1 mouse cellular context compared by ENCODE assay signal in the genomic region with DNA sequence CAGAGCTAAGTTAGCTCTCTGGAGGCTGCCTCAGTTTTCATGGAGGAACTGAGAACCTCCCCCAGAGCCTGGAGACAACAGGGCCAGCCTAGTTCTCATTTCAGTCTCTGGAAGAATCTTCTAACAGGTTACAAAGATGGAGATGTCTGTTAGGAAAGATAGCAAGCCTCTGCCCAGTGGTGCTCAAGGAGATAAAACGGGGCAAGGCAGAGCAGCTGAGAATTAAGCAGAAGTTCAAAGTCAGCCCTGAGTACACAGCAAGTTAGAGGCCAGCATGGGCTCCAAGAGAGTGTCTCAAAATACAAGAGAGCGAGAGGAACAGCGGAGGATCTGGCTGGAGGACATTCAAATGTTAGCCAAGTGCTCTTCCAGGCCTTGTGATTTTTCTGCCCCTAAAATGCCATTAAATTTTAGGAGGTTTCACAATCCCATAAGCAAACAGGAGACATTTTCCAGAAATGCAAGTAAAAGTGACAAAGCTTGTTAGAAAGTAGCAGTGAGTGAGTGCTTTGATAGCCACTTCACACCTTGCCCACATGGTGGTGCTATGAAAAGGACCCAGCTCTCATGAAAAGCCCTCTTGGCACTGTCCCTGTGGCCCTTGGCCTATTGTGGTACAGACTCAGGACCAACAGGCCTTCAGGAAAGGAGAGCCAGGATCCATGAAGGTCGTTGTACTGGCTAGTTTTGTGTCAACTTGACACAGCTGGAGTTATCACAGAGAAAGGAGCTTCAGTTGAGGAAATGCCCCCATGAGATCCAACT.
A peak's percentile ranks its signal among the peaks of the same experiment; 100 is the strongest.
TF ChIP-seq lines count a peak whose summit lies in the region.

No protein-coding gene starts in this region.

TF ChIP-seq in MEL, 35 proteins besides CTCF, POLR2A, EP300 and RAD21:
- TF ChIP-seq GATA1 (IDR thresholded peaks at IDR 0.05; ENCODE audit: low read depth, low read length) (peak; percentile 78), TBP (IDR thresholded peaks at IDR 0.05; ENCODE audit: low read depth, low read length) (0 out of 2 replicates have a peak, but pooled peaks have one; percentile 21), TCF12 (IDR thresholded peaks at IDR 0.05; ENCODE audit: low read depth, low read length) (peak; percentile 83), SIN3A (IDR thresholded peaks at IDR 0.05; ENCODE audit: low read length) (peak; percentile 45; the same call in 1 of the 2 replicates), ETS1 (IDR thresholded peaks at IDR 0.05; ENCODE audit: low read depth, low read length) (peak; percentile 45), TAL1 (IDR thresholded peaks at IDR 0.05; ENCODE audit: low read length) (peak; percentile 71), RCOR1 (IDR thresholded peaks at IDR 0.05; ENCODE audit: low read depth, low read length) (peak; percentile 68), SMC3 (IDR thresholded peaks at IDR 0.05; ENCODE audit: low read depth, low read length) (peak; percentile 25; the same call in 1 of the 2 replicates)
